Mouse (Mus musculus) testis, adult 2 months (tissue): ENCODE results near the gene Rtp2.

ENCODE experiments used
- CTCF ChIP-seq: fragments of 200-500 bp; IDR thresholded peaks from 2 replicates; pipeline ENCODE4 v1.5.1; 2012; ENCODE audit warnings: low read depth, mild to moderate bottlenecking, inconsistent platforms, low read length, moderate library complexity; ENCODE audit not compliant: control insufficient read depth, insufficient read depth, insufficient replicate concordance
- POLR2A ChIP-seq: fragments of 200-500 bp; IDR thresholded peaks from 2 replicates; pipeline ENCODE4 v1.6.1; 2012; ENCODE audit warnings: low read depth, mild to moderate bottlenecking, inconsistent platforms, low read length, moderate library complexity; ENCODE audit not compliant: control insufficient read depth

GRCm38 (mm10) chr16:23972901-23973300 lies 40.7 kb upstream of the Rtp2 start:
- no peak for TF ChIP-seq CTCF
- no peak for TF ChIP-seq POLR2A
